In the genomic region with DNA sequence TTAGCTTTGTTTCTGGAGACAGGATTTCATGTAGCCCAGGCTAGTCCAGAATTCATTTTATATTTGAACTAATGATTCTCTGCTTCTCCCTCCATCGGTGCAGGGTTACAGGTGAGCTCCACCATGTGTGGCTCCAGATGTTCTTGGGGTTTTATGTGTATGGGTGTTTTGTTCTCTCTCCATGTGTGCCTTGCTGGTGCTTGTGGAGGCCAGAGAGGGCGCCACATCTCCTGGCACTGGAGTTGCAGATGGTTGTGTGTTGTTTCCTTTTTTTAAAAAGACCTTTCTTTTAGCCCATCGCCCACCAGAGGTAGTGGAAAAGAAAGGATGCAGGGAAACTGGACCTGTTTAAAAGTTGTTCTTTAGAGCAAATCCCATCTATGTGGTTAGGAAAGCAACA, we compare ENCODE assay signal across 1 mouse cellular context.
TF ChIP-seq lines count a peak whose summit lies in the region.

No protein-coding gene starts in this region.

TF ChIP-seq in MEL, 35 proteins besides CTCF, POLR2A, EP300 and RAD21 (continued from another document):
- TF ChIP-seq MYC (IDR thresholded peaks at IDR 0.05; ENCODE audit: low read depth, low read length) = no peak
- TF ChIP-seq USF1 (IDR thresholded peaks at IDR 0.05; ENCODE audit: low read depth, low read length) = no peak
- TF ChIP-seq NRF1 (IDR thresholded peaks at IDR 0.05; ENCODE audit: insufficient read depth, low read depth, low read length, poor library complexity, severe bottlenecking) = no peak
- no peak for TF ChIP-seq POLR2AphosphoS5 (IDR thresholded peaks at IDR 0.05; ENCODE audit: borderline replicate concordance, low read depth, low read length)
- TF ChIP-seq CHD2 (IDR thresholded peaks at IDR 0.05; ENCODE audit: low read length) = no peak
- no peak for TF ChIP-seq MAZ (IDR thresholded peaks at IDR 0.05; ENCODE audit: low read depth, low read length)
- TF ChIP-seq MAX (IDR thresholded peaks at IDR 0.05; ENCODE audit: low read length) = no peak
- no peak for TF ChIP-seq HCFC1 (IDR thresholded peaks at IDR 0.05; ENCODE audit: low read depth, low read length)
- TF ChIP-seq TBP (IDR thresholded peaks at IDR 0.05; ENCODE audit: low read depth, low read length) = no peak
